Mouse (Mus musculus): ENCODE measurements around the gene Fancc. TPM values are rescaled to one million over a fixed set of nuclear protein-coding genes. Genes with fewer than 3 reads are reported as not detected.

Fancc gene
- polyA plus RNA-seq, 1 experiment from 2014 or later, result 21.8 TPM

DNA sequence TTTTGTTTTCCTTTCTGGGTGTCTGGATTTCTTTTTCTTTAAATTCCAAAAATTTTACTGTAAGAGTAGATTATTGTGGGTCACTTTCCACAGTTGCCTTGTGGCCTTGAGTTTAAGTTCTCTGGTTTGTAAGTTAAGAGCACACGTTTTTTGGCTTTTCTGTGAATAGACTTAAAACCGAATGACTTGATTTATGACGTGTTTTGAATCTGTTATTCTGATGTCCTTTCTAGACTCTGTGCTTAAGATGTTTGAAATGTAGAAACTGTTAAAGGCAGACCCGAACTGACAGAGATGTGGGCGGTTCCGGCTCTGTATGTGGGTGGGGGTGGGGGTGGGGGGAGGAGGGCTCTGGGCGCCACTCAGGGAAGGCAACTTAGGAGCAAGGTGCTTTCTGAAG lies 250.0 kb downstream of the Fancc start:
- ATAC-seq (replicated peaks; ENCODE audit: insufficient number of reproducible peaks, low FRiP score, low TSS enrichment, low read depth), result no peak
- no peaks in the 10 kb centered on the region for H3K9me3 ChIP-seq (replicated peaks; ENCODE audit: control insufficient read depth, low read length)
- no peaks in the 10 kb centered on the region; the same call in 1 of the 2 replicates for H3K36me3 ChIP-seq (replicated peaks; ENCODE audit: control insufficient read depth, insufficient read depth, low read depth, low read length)
- H3K9ac ChIP-seq (replicated peaks; ENCODE audit: low read length), result no peak overlapping the region
- H3K27ac ChIP-seq (replicated peaks; ENCODE audit: low read depth, low read length), result no peak overlapping the region
- no peak overlapping the region for H3K4me2 ChIP-seq (ENCODE audit: low read depth, low read length)
- H3K27me3 ChIP-seq (ENCODE audit: control insufficient read depth, insufficient read depth, low read length), result no peaks in the 10 kb centered on the region
- no peaks in the 10 kb centered on the region for H3K4me1 ChIP-seq (ENCODE audit: control insufficient read depth, insufficient read depth, low read length)
- no peak for DNase-seq (ENCODE audit: low spot score)
- no peak overlapping the region for H3K4me3 ChIP-seq (ENCODE audit: low read depth, low read length)
- WGBS, result 83% methylated on average over 7 of the region's 7 CpGs

DNA sequence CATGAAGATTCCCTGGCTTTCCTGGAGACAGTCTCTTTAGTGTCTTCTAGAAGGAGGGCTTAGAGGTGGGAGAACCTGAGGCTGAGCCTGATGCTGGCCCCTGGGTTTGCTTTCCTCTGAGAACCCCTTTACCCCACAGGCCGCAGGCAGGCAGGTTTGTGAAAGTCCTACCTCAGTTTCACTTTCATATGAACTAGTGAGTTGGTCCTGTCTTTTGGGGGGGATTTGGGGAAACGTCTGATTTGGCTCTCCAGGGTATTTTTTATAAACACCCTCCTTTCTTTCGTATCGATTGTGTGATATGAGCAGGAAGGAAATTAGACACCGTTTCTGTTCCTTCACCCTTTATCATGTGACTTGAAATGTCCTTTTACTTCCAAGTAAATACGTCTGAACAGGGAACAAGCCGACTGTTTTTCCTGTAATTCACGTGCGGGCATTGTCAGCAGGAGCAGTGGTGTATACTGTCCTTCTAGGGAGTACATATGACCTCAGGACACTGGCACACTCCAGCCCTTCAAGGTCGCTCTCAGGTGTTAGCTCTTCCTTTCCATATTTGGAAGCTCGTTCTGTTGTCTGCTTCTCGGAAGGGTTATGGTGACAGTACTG lies 250.6 kb downstream of the Fancc start:
- Histone ChIP-seq H3K27me3 (ENCODE audit: control insufficient read depth, insufficient read depth, low read length) (no peaks in the 10 kb centered on the region), H3K36me3 (replicated peaks; ENCODE audit: control insufficient read depth, insufficient read depth, low read depth, low read length) (no peaks in the 10 kb centered on the region; the same call in 1 of the 2 replicates), H3K4me1 (ENCODE audit: control insufficient read depth, insufficient read depth, low read length) (no peaks in the 10 kb centered on the region), H3K9me3 (replicated peaks; ENCODE audit: control insufficient read depth, low read length) (no peaks in the 10 kb centered on the region), H3K4me3 (ENCODE audit: low read depth, low read length) (no peak overlapping the region), H3K9ac (replicated peaks; ENCODE audit: low read length) (no peak overlapping the region), H3K4me2 (ENCODE audit: low read depth, low read length) (no peak overlapping the region), H3K27ac (replicated peaks; ENCODE audit: low read depth, low read length) (no peak overlapping the region)
- no peak for DNase-seq (ENCODE audit: low spot score)
- ATAC-seq (replicated peaks; ENCODE audit: insufficient number of reproducible peaks, low FRiP score, low TSS enrichment, low read depth), result no peak
- 80% methylated on average over 12 of the region's 12 CpGs for WGBS

DNA sequence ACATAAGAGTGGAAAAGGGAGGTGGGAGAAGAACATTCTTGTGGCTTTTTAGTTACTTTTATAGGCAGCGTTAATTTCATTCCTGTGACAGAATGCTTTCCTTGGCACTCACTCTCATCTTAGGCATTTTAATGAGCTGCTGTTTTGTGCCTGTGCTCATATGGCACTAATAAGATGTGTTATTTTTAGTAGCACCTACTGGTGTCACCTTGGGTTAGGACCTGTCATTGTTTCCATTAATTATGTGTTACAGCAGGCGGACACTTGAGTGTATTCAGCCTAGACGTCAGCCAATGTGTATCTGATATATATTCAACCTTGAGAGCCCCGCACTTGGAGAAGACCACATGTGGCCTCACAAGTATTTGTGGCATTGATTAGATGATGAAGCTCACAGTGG lies 251.3 kb downstream of the Fancc start:
- no peaks in the 10 kb centered on the region for H3K27me3 ChIP-seq (ENCODE audit: control insufficient read depth, insufficient read depth, low read length)
- no peaks in the 10 kb centered on the region; the same call in 1 of the 2 replicates for H3K36me3 ChIP-seq (replicated peaks; ENCODE audit: control insufficient read depth, insufficient read depth, low read depth, low read length)
- 67% methylated on average over 4 of the region's 4 CpGs for WGBS
- no peak for DNase-seq (ENCODE audit: low spot score)
- H3K4me1 ChIP-seq (ENCODE audit: control insufficient read depth, insufficient read depth, low read length), result no peaks in the 10 kb centered on the region
- no peaks in the 10 kb centered on the region for H3K9me3 ChIP-seq (replicated peaks; ENCODE audit: control insufficient read depth, low read length)
- H3K4me3 ChIP-seq (ENCODE audit: low read depth, low read length), result no peak overlapping the region
- H3K9ac ChIP-seq (replicated peaks; ENCODE audit: low read length), result no peak overlapping the region
- H3K27ac ChIP-seq (replicated peaks; ENCODE audit: low read depth, low read length), result no peak overlapping the region
- no peak for ATAC-seq (replicated peaks; ENCODE audit: insufficient number of reproducible peaks, low FRiP score, low TSS enrichment, low read depth)
- H3K4me2 ChIP-seq (ENCODE audit: low read depth, low read length), result no peak overlapping the region

DNA sequence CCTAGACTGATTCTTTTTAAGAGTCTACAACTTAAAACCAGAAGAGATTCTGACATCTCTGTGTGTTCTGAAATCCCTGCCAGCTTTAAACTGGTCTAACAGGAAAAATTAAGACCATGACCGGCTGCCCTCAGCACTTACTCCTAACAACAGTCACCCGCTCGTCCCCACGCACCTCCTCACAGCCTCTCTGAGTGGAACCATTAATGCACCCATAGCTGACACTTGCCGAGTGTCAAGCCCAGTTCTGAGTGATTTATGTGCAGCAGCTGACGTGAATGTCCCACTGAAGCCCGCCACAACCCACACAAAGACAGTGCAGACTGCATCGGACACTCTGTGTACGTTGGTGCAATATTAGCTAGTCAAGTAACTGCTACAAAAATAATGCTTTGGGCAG lies 251.9 kb downstream of the Fancc start:
- Histone ChIP-seq H3K9me3 (replicated peaks; ENCODE audit: control insufficient read depth, low read length) (no peaks in the 10 kb centered on the region), H3K4me2 (ENCODE audit: low read depth, low read length) (no peak overlapping the region), H3K4me3 (ENCODE audit: low read depth, low read length) (no peak overlapping the region), H3K27ac (replicated peaks; ENCODE audit: low read depth, low read length) (no peak overlapping the region), H3K4me1 (ENCODE audit: control insufficient read depth, insufficient read depth, low read length) (no peaks in the 10 kb centered on the region), H3K27me3 (ENCODE audit: control insufficient read depth, insufficient read depth, low read length) (no peaks in the 10 kb centered on the region), H3K9ac (replicated peaks; ENCODE audit: low read length) (no peak overlapping the region), H3K36me3 (replicated peaks; ENCODE audit: control insufficient read depth, insufficient read depth, low read depth, low read length) (no peaks in the 10 kb centered on the region; the same call in 1 of the 2 replicates)
- ATAC-seq (replicated peaks; ENCODE audit: insufficient number of reproducible peaks, low FRiP score, low TSS enrichment, low read depth), result no peak
- no peak for DNase-seq (ENCODE audit: low spot score)
- WGBS, result 70% methylated on average over 9 of the region's 9 CpGs

DNA sequence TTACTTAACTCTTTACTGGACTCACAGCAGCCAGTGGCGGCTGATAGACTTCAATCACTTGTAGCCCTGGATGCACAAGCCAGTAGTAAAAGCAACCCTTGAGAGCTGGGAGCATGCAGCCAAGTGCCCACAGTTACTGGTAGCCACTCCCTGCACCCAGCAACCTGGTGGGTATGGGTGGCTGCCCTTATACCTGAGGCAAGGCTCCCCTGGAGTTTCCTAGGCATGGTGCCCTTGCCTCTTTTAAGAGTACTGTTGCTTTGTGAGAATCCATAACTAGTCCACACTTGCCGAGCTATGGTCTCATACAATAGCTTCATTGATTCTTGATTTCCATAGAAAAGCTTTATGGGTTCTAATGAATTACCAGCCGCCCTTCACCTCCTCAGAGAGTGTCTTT lies 252.7 kb downstream of the Fancc start:
- DNase-seq (ENCODE audit: low spot score), result no peak
- Histone ChIP-seq H3K36me3 (replicated peaks; ENCODE audit: control insufficient read depth, insufficient read depth, low read depth, low read length) (no peaks in the 10 kb centered on the region; the same call in 1 of the 2 replicates), H3K4me2 (ENCODE audit: low read depth, low read length) (0 out of 2 replicates have a peak overlapping the region, but pooled peaks have one; percentile 11), H3K27ac (replicated peaks; ENCODE audit: low read depth, low read length) (no peak overlapping the region), H3K9ac (replicated peaks; ENCODE audit: low read length) (no peak overlapping the region), H3K9me3 (replicated peaks; ENCODE audit: control insufficient read depth, low read length) (no peaks in the 10 kb centered on the region), H3K27me3 (ENCODE audit: control insufficient read depth, insufficient read depth, low read length) (no peaks in the 10 kb centered on the region), H3K4me1 (ENCODE audit: control insufficient read depth, insufficient read depth, low read length) (no peaks in the 10 kb centered on the region), H3K4me3 (ENCODE audit: low read depth, low read length) (no peak overlapping the region)
- WGBS, result 59% methylated on average over 3 of the region's 3 CpGs
- ATAC-seq (replicated peaks; ENCODE audit: insufficient number of reproducible peaks, low FRiP score, low TSS enrichment, low read depth), result no peak

DNA sequence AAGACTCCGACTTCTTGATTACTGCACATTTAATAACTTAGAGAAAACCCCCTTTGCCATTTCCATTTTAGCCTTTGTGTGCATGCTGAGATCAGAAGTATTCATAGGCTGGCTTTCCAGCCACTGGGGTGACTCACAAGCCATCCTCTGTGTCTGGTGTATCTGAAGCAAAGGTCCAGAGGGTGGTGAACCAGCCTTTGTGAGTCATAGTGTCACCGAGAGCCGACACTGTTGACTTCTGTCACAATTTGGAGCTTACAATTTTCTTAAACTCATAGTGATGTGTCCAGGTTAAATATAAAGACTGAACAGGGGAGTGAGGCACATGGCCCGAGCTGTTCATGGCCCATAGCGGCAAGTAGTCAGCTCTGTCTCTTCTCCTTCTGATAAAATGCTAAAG lies 253.5 kb downstream of the Fancc start:
- no peaks in the 10 kb centered on the region for H3K27me3 ChIP-seq (ENCODE audit: control insufficient read depth, insufficient read depth, low read length)
- H3K4me2 ChIP-seq (ENCODE audit: low read depth, low read length), result peak overlapping the region; percentile 2; the same call in 1 of the 2 replicates
- WGBS, result 80% methylated on average over 5 of the region's 5 CpGs
- H3K36me3 ChIP-seq (replicated peaks; ENCODE audit: control insufficient read depth, insufficient read depth, low read depth, low read length), result no peaks in the 10 kb centered on the region; the same call in 1 of the 2 replicates
- H3K4me3 ChIP-seq (ENCODE audit: low read depth, low read length), result no peak overlapping the region
- no peaks in the 10 kb centered on the region for H3K4me1 ChIP-seq (ENCODE audit: control insufficient read depth, insufficient read depth, low read length)
- H3K9ac ChIP-seq (replicated peaks; ENCODE audit: low read length), result no peak overlapping the region
- no peaks in the 10 kb centered on the region for H3K9me3 ChIP-seq (replicated peaks; ENCODE audit: control insufficient read depth, low read length)
- no peak overlapping the region for H3K27ac ChIP-seq (replicated peaks; ENCODE audit: low read depth, low read length)
- no peak for DNase-seq (ENCODE audit: low spot score)
- no peak for ATAC-seq (replicated peaks; ENCODE audit: insufficient number of reproducible peaks, low FRiP score, low TSS enrichment, low read depth)

DNA sequence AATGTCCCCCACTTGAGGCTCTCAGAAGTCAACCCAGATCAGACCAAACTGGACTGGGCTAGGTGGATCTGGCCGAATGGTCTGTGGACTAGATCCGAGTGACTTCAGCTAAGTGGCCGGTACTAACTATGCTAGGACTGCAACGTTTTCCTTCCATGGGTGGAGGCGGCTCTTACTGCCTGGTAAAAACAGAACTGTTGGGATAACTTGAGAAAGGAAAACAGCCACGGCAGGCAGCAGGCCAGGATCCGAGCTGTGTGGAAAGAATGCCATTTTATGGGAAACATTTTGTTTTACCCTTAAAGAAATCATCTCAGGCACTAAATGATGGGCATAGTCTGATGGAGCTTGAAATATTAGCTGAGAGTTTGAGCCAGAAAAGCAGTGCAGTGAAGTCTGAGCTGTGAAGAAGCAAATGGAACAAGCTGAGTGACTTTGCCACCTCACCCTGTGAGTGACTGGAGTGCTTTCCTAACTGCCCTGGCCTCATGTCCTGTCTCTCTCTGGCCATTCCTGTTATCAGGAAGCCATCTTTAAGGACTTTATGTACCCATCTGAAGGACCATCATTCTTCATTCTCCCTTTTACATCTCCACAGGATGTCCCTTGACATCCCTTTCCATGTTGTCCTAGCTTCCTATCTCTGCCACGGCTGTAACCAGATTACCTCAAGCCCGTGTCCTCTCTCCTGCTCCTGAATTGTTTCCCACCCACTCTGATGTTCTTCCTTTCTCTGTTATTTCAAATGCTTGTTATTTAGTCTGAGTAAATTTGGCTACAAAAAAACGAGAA lies 254.5 kb downstream of the Fancc start:
- Histone ChIP-seq H3K9me3 (replicated peaks; ENCODE audit: control insufficient read depth, low read length) (no peaks in the 10 kb centered on the region), H3K9ac (replicated peaks; ENCODE audit: low read length) (no peak overlapping the region; the same call in 1 of the 2 replicates), H3K27ac (replicated peaks; ENCODE audit: low read depth, low read length) (no peak overlapping the region), H3K36me3 (replicated peaks; ENCODE audit: control insufficient read depth, insufficient read depth, low read depth, low read length) (no peaks in the 10 kb centered on the region; the same call in 1 of the 2 replicates), H3K4me3 (ENCODE audit: low read depth, low read length) (0 out of 2 replicates have a peak overlapping the region, but pooled peaks have one; percentile 71), H3K4me2 (ENCODE audit: low read depth, low read length) (peak overlapping the region; percentile 76), H3K4me1 (ENCODE audit: control insufficient read depth, insufficient read depth, low read length) (no peaks in the 10 kb centered on the region), H3K27me3 (ENCODE audit: control insufficient read depth, insufficient read depth, low read length) (no peaks in the 10 kb centered on the region)
- ATAC-seq (replicated peaks; ENCODE audit: insufficient number of reproducible peaks, low FRiP score, low TSS enrichment, low read depth), result no peak
- no peak for DNase-seq (ENCODE audit: low spot score)
- 73% methylated on average over 10 of the region's 10 CpGs for WGBS

DNA sequence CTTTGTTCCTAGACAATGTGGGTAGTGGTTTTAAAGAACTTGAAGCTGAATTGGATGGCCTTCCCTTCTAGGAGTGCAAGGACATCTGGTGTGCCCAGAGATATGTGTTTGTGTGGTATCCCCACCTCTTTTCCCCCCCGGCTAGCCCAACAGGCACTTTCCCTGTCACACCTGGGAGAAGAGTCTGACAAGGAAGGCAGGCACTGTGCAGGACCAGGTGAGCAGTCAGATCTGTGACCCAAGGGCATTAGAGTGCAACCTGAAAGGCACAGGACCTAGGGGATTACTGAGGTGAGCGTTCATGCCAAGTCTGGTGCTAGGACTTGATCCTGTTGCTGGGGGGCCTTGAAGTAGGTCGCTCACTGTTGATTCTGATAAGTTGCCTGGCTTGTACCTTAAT lies 255.4 kb downstream of the Fancc start:
- Histone ChIP-seq H3K36me3 (replicated peaks; ENCODE audit: control insufficient read depth, insufficient read depth, low read depth, low read length) (no peaks in the 10 kb centered on the region; the same call in 1 of the 2 replicates), H3K27me3 (ENCODE audit: control insufficient read depth, insufficient read depth, low read length) (no peaks in the 10 kb centered on the region), H3K9me3 (replicated peaks; ENCODE audit: control insufficient read depth, low read length) (no peaks in the 10 kb centered on the region), H3K4me3 (ENCODE audit: low read depth, low read length) (peak overlapping the region; percentile 71), H3K4me2 (ENCODE audit: low read depth, low read length) (peak overlapping the region; percentile 76), H3K9ac (replicated peaks; ENCODE audit: low read length) (peak overlapping the region; percentile 47), H3K4me1 (ENCODE audit: control insufficient read depth, insufficient read depth, low read length) (no peaks in the 10 kb centered on the region), H3K27ac (replicated peaks; ENCODE audit: low read depth, low read length) (no peak overlapping the region)
- 73% methylated on average over 3 of the region's 3 CpGs for WGBS
- DNase-seq (ENCODE audit: low spot score) (no peak), ATAC-seq (replicated peaks; ENCODE audit: insufficient number of reproducible peaks, low FRiP score, low TSS enrichment, low read depth) (no peak)

Data from embryonic facial prominence, embryonic 11.5 days (tissue).